Mouse (Mus musculus) thymus, postnatal 25 days (tissue): Measurements from ENCODE around the gene Alg11.

Experiments
- DNase-seq: peaks from one replicate; pipeline ENCODE4 v3.0.0; 2022

Gene Alg11

GRCm38 (mm10) chr8:22079313-22080007 is 18.9 kb downstream of the Alg11 start:
- DNase-seq = no peak

DNA sequence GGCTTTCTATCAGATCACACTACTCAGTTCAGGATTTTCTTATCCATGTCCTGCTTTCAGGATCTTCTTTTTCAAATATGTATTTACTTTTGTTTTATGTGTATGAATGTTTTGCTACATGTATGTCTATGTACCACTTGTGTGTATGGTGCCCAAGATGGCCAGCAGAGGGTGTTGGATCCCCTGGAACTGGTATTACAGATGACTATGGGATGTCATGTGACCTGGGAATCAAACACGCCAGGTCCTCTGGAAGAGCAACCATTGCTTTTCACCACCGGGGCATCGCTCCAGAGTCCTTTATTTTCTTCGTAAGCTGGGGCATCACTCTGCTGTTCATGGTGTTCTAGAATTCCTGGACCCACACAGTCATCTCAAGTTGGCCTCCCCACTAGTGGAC is 28.7 kb downstream of the Alg11 start:
- DNase-seq = no peak

DNA sequence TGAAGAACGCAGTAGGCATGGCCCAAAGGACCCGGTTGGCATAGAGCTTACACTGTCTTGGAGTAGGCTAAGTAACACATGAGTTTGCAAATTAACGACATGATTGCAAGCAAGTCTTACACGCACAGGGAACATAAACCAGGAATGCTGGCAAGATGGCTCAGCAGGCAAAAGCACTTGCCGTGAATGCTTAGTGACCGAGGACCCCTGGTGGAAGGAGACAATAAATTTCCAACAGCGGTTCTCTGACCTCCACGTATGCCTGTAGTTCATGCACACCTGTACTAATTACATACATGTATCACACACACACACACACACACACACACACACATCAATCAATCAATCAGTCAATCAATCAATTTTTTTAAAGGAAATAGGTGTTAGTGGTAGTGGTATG is 31.0 kb downstream of the Alg11 start:
- DNase-seq = peak; percentile 2

- DNase-seq = no peak
Measured at GRCm38 (mm10) chr8:22107020-22107419, 46.5 kb downstream of the Alg11 start.
